Mouse (Mus musculus): Measurements from ENCODE around the gene Gm9268. TPM values are rescaled to one million over a fixed set of nuclear protein-coding genes. Genes with fewer than 3 reads are reported as not detected.
"Not testable (repeated sequence)": the region's sequence is repeated elsewhere in the genome, so short reads cannot be mapped to it uniquely, and the experiment has no call there.

Gene Gm9268
- not detected in 2 replicates for total RNA-seq (2017)

- not testable (repeated sequence) for ATAC-seq (replicated peaks in 1 of 2; ENCODE audit: insufficient read depth in 1 of 2, low FRiP score in 2 of 2, low TSS enrichment in 1 of 2, low read depth in 1 of 2, poor library complexity in 2 of 2, severe bottlenecking in 2 of 2)
Measured at GRCm38 (mm10) chr7:43018465-43018864, at the start of gene Gm9268. Gene Gm9268, plus strand, starts transcription at chr7:43018765.

GRCm38 (mm10) chr7:42980098-42980497 is 38.5 kb upstream of the Gm9268 start:
- peak; percentile 98 to 99 for ATAC-seq (replicated peaks in 1 of 2; ENCODE audit: insufficient read depth in 1 of 2, low FRiP score in 2 of 2, low TSS enrichment in 1 of 2, low read depth in 1 of 2, poor library complexity in 2 of 2, severe bottlenecking in 2 of 2)

GRCm38 (mm10) chr7:42980739-42981138 is 37.8 kb upstream of the Gm9268 start:
- ATAC-seq (replicated peaks in 1 of 2; ENCODE audit: insufficient read depth in 1 of 2, low FRiP score in 2 of 2, low TSS enrichment in 1 of 2, low read depth in 1 of 2, poor library complexity in 2 of 2, severe bottlenecking in 2 of 2) = no peak

GRCm38 (mm10) chr7:43077831-43078230 is 59.3 kb downstream of the Gm9268 start:
- ATAC-seq (replicated peaks in 1 of 2; ENCODE audit: insufficient read depth in 1 of 2, low FRiP score in 2 of 2, low TSS enrichment in 1 of 2, low read depth in 1 of 2, poor library complexity in 2 of 2, severe bottlenecking in 2 of 2) = no peak

Other genes with a start within 250 kb of the Gm9268 start
- gene Vmn2r62, start 225.2 kb upstream of the Gm9268 start, total RNA-seq (2017) = not detected in 2 replicates
- gene Gm2381, start 151.5 kb upstream of the Gm9268 start, total RNA-seq (2017) = not detected in 2 replicates
- gene Vmn2r63, start 84.9 kb upstream of the Gm9268 start, total RNA-seq (2017) = not detected in 2 replicates
- not detected in 2 replicates for gene Zfp936, start 95.5 kb downstream of the Gm9268 start, total RNA-seq (2017)